Mouse (Mus musculus) left cerebral cortex, postnatal 14 days (tissue): ENCODE results near the gene Lgals12. TPM values are rescaled to one million over a fixed set of nuclear protein-coding genes. Genes with fewer than 3 reads are reported as not detected.

Experiments used
- DNase-seq, 2 experiments: peaks; one replicate each; pipeline ENCODE4 v3.0.0; 2021 to 2022; ENCODE audit warnings: low spot score in 2 of 2, mixed read lengths in 1 of 2
- intact Hi-C: fragments of 180-260 bp; cut with DNase I; formaldehyde crosslinking; loops from one replicate; pipeline ENCODE4 v1.15.1; 2025
- long read RNA-seq, 2 experiments: library from polyadenylated mRNA; stranded (forward); transcript quantifications; one replicate each; pipeline ENCODE4 v2.0.0; 2021
- total RNA-seq, 2 experiments: library from RNA; stranded (reverse); gene quantifications; 2 replicates each; pipeline ENCODE4 v1.2.3; 2021

Lgals12 gene
- under 1 TPM; 0.40 to 0.55 TPM for total RNA-seq
- long read RNA-seq, experiment 1: 0 reads
- long read RNA-seq, experiment 2, partial matches to known transcripts: 0 of 1 reads
- long read RNA-seq, experiment 2, other reads (novel, unspliced or antisense): 1 of 1 reads

DNA sequence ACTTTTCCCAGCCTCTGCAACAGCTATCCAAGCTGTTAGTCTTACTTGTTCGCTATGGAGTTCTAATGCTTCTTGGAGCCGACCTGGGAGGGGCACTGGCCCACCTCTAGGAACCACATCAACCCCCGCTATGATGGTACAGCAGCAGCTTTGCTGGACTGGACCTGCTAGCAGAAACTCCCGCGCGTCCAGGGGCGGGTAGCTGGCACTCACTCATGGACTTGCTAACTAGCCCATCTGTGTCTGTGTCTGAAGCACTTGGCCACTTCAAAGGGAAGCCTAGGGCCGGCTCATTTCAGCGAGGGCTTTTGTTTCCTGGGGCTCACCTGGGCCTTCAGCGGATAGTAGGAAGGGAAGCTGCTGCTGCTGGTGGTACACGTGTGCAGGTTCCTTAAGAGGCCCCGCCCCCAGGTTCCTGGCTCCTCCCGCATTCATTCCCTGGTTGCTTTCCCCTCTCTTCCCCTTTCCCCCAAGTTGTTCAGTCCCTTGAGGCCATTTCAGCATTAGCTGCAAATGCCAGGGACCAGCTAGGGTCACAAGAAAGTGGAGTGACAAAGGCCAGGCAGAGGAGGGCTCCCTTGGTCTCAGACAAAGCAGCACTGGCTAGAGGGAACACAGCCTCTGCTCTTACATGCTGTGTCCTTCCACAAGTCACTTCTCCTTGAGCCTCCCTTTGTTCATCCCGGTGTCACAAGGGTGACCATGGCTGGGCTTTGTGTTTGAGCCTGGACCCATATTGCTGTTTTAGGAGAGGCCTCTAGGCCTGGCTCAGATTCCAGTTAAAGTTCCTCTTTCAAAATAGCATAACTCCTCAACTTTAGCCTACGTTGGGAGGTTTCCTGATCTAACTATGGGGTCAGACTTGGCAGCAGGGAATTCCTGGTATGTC, at the start of gene Lgals12:
TSS of gene Lgals12 (minus strand) at position 393 of the 889 bp plus-strand sequence.
- DNase-seq: peak; percentile 46 to 49
- intact Hi-C loops: no loop called here

DNA sequence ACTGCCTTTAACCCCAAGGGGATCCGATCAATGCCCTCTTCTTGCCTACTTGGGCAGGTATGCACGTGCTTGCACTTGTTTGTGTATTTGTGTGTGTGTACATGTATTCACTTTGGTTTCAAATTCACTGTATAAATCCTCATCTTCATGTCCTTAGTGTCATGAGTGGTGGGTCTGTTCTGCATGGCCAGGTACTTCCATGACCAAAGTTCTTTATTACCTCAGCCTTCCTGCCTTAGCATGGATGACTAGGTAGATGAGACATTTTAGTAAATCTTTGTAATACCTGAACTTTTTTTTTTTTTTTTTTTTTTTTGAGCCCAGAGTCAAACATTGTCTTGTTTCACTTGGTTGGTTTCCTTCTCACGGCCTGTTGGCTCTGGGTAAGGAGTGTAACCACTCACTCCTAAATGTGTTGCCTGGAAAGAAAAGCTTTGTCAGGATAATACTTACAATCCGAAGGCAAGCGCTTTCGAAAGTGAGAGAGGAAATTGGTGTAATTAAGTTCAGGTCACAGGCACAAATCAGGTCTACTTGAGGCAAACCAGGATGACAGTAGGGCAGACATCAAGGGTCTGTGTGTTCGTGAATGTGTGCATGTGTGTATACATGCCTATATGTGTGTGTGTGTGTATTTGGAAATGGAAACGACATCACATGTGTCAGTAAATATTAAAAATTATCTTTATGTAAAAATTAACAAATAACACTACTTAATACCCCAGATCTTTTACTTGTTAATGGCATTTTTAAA, 42.1 kb upstream of the Lgals12 start:
- intact Hi-C loops: no loop called here

GRCm38 (mm10) chr19:7633786-7634185, 26.8 kb upstream of the Lgals12 start:
- no peak for DNase-seq
- intact Hi-C loops: no loop called here

More for the DNA sequence above, 42.1 kb upstream of the Lgals12 start:
- no peak for DNase-seq

GRCm38 (mm10) chr19:7633021-7633420, 26.0 kb upstream of the Lgals12 start:
- DNase-seq: no peak
- intact Hi-C loops: no loop called here

- peak; percentile 72 to 80 for DNase-seq
- intact Hi-C loops: loop anchor here (2.0 kb wide), 1 partner anchor 87 kb away; no protein-coding TSS in a partner anchor
Measured at GRCm38 (mm10) chr19:7617696-7618095, 10.7 kb upstream of the Lgals12 start.

DNA sequence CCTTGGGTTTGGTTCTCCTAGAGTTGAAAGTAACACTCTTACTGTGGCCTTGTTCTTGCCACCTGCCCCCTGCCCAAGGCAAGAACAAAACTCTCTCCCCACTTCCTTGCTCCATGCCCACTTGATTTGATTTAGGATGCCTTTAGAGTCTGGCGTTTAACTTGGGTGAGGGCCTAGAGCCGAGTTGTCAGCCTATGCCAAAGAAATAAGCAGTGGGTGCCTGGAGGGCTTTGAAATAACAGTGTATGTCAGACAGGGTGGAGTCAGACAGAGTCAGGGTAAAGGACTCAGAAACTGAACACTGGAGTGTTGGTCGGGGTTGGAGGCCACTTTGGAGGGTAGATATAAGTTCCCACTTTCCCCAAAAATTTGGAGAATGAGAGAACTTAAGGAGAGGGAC, 10.1 kb upstream of the Lgals12 start:
- intact Hi-C loops: loop anchor here (2.0 kb wide), 1 partner anchor 86 kb away; no protein-coding TSS in a partner anchor
- no peak for DNase-seq

GRCm38 (mm10) chr19:7616231-7616930, 9.4 kb upstream of the Lgals12 start:
- DNase-seq: no peak
- intact Hi-C loops: loop anchor here (2.0 kb wide), 1 partner anchor 86 kb away; no protein-coding TSS in a partner anchor

DNA sequence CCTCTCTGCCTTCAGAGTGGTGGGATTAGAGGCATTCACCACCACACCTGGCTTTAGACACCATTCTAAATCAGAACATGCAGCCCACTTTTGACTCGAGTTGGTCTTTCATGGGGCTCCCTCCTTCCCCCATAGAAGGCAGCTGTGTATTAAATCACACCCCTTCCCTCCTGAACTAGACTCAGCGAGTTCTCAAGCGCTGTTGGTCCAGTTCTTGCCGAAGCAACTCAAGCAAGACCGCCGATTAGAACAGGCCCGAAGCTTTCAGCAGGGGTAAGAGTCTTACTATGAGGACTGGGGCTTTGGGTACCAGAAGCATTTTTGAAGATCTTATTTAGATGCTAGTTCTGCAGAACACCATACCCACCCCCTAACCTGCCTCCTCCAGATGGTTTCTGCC, 6.2 kb upstream of the Lgals12 start:
- intact Hi-C loops: no loop called here
- DNase-seq: no peak

DNA sequence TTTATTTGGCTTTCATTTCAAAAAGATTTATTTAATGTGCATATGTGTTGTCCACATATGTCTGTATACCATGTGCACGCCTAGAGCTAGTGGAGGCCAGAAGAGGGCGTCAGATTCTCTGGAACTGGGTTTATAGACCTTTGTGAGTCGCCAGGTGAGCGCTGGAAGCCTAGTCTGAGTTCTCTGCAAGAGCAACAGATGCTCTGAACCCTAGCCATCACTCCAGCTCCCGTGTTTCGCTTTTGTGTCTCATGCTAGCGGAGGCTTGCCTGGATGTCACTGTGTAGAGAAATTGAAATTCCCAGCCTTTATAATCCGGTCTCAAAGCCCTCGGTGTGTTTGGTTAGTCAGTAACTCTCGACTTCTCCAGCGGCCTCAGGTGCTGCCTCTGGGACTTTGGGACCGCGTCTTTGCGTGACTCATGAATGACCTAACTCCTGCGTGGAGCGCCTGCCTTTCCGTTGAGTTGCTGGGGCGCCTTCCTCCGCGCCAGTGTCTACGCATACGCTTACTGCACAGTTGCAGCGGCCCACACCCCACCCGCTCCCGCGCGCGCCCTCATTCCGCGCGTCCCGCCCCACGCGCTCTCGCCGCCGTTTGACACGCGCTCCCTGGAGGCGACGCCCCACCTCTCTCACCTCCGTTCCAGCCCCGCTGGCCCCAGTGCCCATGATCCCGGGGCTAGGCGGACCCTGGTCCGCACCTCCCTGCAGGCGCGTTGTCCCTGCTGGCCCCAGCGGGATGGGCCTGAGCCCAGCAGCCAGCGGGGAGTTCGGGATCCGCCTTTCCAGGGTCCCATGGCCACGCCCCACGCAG, 5.2 kb upstream of the Lgals12 start, which contains the start of gene Hrasls5:
TSS of gene Hrasls5 (plus strand) at position 600 of the 816 bp plus-strand sequence.
- DNase-seq: peak; percentile 60 to 71
- intact Hi-C loops: no loop called here

DNA sequence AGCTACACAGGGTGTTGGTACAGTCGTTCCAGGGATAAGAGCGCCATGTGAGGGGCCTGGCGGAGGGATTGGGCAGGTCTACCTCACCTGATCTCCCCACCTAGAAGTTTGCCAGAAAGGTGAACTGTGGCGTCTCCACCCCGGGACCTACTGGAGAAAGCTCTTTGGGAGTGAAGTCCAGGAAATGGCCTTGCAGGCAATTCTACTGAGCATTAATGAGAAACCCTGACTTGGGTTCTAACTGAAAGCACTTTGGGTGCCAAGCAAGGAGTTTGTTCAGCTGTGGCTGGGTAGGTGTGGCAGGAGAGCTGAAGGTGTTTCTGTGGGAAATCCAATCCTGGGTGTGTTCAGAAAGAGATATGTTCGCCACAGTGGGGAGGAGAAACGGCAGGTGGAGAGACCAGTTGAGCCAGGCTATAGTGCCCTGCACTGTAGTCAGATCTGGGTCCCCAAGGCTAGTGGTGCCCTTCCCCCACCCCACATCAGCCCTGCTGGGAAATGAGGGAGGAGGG, 753 bp upstream of the Lgals12 start:
- intact Hi-C loops: no loop called here
- DNase-seq: no peak

DNA sequence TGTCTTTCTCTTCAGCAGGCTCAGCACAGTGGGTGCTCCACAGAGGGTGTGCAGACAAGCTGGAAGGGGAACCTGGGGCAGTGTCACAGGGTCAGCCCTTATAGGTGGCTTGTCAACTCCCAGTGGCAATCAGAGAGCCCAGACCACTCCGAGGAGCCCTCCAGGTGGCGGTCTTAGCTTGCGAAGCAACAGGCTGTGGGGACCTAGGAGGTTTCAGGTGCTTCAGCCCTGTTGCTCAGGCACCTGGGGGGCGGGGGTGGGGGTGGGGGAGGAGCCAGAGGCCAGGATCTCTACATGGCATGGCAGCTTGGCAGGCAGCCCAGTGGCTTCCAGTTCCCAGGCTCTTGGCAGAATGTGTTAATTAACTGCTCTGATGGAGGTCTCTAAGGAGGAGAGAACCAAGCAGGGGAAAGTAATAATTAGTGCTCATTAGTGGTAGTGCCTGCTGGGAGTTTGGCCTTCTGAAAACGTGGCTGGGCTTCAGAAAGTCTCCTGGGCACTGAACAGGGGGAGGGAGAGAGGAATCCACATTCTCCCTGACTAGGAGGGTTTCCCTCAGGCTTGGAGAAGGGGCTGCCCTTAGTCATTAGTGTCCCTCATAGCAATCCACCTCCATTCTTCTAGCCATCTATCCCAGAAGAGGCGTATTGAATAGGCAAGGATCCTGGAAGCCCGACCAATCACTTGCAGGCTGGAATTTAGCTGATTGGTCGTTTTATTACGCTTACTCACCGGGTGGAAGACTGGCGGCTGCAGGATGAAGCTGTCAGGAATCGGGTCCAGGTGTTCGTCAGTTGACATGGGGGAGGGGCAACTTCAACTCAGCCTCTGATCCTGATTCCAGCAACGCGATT, 836 bp downstream of the Lgals12 start:
- intact Hi-C loops: no loop called here
- peak; percentile 68 to 78 for DNase-seq

GRCm38 (mm10) chr19:7605013-7605412, 2.0 kb downstream of the Lgals12 start:
- intact Hi-C loops: no loop called here
- DNase-seq: no peak

DNA sequence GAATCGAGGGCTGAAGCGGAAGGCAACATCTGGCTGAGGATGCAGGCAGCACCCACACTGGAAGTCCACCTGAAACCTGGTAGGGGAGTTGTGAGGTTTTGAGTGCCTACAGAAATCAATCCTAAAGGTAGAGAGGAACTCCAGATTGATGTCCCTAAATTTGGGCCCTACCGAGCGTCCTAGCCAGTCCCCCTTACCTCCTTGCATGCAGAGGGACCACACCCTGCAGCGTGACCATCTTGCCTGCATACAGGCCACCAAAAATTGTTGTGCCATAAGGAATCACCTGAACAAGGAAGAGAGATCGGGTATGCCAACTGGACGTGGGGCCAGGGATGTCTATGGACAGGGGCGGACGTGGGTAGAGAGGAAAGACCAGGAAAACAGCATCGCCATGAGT, 2.9 kb downstream of the Lgals12 start:
- no peak for DNase-seq
- intact Hi-C loops: no loop called here

- intact Hi-C loops: no loop called here
- no peak for DNase-seq
Measured at GRCm38 (mm10) chr19:7601551-7601950, 5.4 kb downstream of the Lgals12 start.

- DNase-seq: no peak
- intact Hi-C loops: no loop called here
Measured at GRCm38 (mm10) chr19:7598481-7598880, 8.5 kb downstream of the Lgals12 start.

DNA sequence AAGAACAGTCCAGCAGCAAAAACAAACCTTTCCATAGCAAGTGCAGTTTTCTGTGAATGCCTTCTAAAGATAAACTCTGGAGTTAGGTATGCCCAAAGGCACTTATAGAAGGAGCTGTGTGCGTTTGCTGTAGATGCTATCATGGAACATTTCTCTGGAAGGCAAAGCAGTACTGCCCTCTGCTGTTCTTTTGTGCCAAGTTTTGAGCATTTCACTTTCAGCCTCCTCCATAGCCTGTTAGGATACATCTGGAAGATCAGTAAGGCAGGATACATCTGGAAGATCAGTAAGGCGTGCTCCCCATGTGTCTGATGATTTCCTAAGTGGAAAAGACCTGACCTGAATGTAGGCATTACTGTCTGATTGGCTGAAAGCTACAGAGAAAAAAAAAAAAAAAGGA, 11.5 kb downstream of the Lgals12 start:
- DNase-seq: peak; percentile 71 to 75
- intact Hi-C loops: loop anchor here (1.0 kb wide), 1 partner anchor 66 kb away; no protein-coding TSS in a partner anchor

- DNase-seq: no peak
- intact Hi-C loops: no loop called here
Measured at GRCm38 (mm10) chr19:7592018-7592417, 15.0 kb downstream of the Lgals12 start.
